Mouse (Mus musculus): ENCODE results near the gene B230118H07Rik.

DNA sequence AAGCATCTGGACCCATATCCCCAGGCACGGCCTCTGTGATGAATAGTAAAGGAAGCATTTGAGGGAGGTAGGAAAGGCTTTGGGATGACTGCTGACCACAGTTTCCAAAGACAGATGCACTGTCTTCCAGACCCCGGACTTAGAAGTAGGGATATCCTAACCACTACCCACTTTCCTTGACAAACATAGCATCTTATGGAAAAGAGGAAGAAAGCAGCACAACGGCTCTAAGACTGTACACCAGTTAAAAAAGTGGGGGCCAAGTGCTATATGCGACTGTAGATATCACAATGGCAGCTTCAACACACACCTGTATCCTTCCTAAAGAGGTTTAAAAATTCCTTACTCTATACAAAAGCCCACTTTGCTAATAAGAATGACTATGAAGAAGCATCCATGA is 31.0 kb downstream of the B230118H07Rik start:
- TF ChIP-seq CTCF (IDR thresholded peaks at IDR 0.05; ENCODE audit: control insufficient read depth, insufficient read depth, insufficient replicate concordance, low read depth, low read length): no peak
- no peak for TF ChIP-seq POLR2A (IDR thresholded peaks at IDR 0.05; ENCODE audit: control insufficient read depth, low read depth, low read length)

Measured in testis, adult 2 months (tissue).